Mouse (Mus musculus) gastrocnemius, adult 8-10 months (tissue): Measurements from ENCODE around the gene Mlf2. TPM values are rescaled to one million over a fixed set of nuclear protein-coding genes. Genes with fewer than 3 reads are reported as not detected.

ENCODE experiments used
- DNase-seq, 2 experiments: peaks; one replicate each; pipeline ENCODE4 v3.0.0; 2022; ENCODE audit warnings: low spot score in 2 of 2
- total RNA-seq, 4 experiments: library from RNA; stranded (reverse); gene quantifications; 2 replicates each; pipeline ENCODE4 v1.2.4; 2022

The Mlf2 gene
- total RNA-seq, 4 experiments from 2014 or later: 192 to 219 (median 202) TPM

DNA sequence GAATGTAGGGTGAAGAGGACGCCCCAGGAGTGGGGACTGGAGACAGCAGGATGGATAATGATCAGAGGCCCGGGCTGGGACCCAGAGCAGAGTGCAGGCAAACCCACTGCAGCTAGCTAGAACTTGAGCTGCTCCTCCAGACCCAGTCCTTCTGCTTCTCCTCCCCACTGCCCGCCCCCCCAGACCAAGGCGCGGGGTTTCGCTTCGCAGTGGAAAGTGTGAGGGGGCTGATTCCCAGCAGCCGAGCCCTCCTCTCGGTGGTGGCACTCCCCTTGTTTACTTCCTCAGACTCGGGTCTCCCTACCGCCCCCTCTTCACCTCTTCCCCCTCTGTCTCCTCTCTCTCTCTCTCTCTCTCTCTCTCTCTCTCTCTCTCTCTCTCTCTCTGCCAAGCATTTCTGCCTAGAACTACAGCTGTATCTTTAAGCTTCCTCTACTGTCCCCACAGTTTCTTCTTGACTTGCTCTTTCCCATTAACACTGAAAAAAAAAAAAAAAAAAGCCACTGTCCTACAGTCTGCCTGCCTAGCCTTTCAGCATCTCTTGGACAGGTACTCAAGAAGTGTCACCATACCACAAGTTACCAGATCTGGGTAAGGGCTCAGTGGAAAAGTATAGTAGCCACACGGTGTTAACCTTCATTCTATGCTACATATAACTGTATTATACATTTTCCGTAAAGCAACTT lies 19.5 kb upstream of the Mlf2 start, which contains the start of gene Lag3:
TSS of gene Lag3 (minus strand) at position 173 of the 686 bp plus-strand sequence.
- no peak for DNase-seq

DNA sequence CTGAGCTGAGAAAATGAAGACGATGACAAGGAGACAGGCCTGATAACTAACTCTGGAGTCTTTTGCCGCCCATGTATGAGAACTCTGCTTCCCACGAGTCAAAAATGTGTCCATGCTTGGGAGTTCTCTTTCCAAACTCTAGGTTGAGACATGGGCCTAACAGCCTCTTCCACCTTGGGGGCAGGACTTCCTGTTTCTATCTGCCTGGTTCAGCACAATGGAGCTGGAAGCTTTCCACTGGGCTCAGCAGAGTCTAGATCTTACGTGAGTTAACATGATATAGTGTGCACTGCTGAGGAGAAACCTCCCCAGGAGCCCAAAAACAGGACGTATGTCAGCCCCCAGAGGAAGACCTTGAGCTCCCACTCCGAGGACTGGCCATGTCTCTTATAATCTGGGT lies 18.0 kb upstream of the Mlf2 start:
- DNase-seq: no peak

DNA sequence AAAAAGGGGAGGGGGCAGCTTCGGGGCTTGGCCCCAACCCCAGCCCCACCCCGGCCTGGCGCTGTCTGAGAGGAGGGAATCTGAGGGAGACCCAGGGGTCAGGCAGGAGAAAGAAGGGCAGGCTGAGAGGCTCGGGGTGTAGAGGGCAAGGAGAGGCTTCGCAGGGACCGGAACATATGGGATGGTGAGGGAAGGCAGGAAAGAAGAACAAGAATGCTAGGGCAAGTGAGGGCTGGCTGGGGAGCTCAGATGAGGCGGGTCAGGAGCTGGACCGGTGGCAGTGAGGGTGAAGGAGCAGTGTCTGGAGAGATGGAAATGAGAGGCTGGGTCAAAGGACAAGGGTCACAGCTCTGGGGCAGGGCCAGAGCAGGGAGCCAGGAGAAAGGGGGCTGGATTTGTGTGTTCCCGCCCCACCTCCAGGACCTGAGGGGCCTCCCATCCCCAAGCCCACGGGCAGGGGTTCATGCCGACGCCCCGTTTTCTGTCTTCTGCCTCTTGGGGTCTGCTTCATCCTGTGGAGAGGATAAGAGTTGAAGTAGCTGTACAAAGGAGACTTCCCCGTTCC lies 17.4 kb upstream of the Mlf2 start:
- no peak for DNase-seq

GRCm38 (mm10) chr6:124914511-124914910 lies 16.7 kb upstream of the Mlf2 start:
- no peak for DNase-seq

GRCm38 (mm10) chr6:124915160-124915941 lies 15.8 kb upstream of the Mlf2 start:
- DNase-seq: no peak

- no peak for DNase-seq
Measured at GRCm38 (mm10) chr6:124915942-124916694, 15.1 kb upstream of the Mlf2 start.

DNA sequence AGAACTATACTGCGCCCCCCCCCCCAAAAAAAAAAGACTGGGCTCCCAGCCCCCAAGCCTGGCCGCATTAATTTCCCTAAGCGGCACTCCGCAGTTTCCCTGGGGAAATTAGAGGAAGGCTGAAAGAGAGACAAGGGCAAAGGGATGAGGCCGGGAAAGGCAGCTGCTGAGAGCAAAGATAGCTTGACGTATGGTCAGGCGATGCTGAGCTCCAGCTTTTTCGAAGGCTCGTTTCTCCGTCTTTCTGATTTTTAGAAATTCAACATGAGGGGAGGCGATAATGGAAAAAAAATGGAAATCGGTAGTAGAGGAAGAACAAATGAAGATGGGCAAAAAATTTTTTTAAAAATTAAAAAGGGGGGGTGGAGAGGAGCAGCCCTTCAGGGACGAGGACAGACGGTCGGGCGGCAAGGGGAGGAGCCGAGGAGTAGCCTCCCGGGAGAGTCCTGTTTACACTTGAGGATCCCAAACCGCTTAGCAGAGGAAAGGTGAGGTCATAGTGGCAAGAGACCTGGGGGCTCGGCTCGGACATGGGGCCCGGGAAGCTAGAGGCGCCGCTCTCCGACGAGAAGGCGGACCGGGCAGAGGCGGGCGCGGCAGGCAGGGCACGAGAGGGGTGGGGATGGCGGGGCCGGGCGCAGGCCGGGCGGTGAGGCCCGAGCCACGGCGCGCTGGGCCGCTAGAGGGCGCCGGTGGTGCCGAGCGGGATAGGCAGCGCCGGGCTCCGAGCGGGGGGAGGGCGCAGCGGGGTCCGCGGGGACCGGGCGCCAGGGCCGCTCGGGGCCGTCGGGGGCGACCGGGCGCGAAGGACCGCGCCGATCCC lies 14.3 kb upstream of the Mlf2 start:
- DNase-seq: peak; percentile 88

- DNase-seq: peak; percentile 69 to 79
Measured at GRCm38 (mm10) chr6:124917518-124918330, 13.5 kb upstream of the Mlf2 start.

DNA sequence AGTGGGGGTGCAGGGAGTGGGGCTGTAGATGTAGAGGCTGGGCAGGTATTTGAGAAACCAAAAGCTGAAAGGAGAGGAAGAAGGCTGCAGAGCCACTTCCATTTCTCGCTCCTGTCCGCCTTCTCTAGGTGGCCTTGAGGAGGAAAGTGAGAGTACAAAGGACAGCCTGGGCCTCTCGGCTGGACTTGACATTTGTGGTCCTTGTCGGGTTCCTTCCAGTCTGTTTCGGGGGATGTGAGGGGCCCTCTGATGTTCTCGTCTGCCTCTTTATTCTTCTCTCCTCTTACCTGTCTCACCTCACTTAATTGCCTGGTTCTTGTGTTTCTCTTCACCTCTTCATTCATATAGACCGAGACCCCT lies 12.9 kb upstream of the Mlf2 start:
- DNase-seq: no peak

DNA sequence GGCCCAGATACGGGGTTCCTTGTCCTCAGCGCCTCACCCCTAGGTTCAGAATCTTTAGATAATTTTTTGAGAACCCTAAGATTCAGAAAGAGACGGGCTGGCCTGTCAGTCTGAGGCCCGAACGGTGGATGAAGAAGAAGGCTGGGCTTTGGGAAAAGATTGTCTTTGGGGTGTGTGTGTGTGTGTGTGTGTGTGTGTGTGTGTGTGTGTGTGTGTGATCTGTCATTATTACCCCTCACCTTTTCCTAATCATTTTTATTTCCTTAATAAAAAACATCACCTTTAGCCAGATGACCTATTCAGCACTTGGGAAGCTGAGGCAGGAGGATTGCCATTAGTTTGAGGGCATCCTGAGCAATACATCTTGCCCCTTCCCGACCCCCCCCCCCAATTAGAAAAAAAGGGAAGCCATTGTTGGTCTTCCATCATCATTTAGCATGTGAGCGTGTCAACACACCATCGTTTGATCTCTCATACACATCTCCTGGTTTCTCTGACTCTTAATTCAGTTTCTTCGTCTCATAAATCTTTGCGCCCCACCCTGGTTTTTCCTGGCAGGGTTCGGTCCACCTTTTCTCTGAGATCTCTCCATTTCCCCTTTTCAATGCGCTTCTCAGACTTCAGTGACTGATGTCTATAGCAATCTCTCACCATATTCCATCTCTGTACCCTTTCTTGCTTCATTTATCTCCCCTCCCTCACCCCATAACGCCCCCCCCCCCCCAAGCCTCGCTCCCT lies 12.1 kb upstream of the Mlf2 start:
- DNase-seq: no peak

DNA sequence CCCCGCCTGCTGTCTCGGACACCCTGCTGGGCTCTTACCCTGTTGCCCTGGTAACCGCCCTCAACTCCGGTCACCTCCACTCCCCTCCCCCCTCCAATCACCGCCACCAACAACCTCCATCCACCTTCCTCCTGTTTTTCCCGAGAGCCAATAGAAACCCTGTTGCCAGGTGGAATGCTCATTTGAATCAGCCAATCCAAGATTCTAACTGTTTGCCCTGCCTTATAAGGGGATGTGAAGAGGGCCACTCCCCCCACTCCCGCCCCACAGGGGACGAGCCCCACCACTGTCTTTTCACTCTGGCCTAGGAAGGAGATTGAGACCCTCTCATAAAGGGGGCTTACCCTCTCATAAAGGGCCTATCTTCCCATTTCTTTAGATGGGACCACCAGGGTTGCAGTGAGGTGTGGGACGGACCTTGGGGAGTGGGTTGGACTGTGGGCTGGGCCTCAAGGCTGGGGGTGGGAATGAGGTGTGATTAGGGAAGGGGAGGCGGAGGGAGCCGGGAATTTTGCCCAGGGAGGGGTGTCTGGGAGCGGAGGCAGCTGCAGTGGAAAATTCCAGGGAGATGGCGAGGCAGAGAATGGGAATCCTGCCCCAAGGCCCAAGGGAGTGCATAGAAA lies 11.4 kb upstream of the Mlf2 start, which contains the start of gene Ptms:
TSS of gene Ptms (minus strand) at position 409 of the 623 bp plus-strand sequence.
- DNase-seq: peak; percentile 88

DNA sequence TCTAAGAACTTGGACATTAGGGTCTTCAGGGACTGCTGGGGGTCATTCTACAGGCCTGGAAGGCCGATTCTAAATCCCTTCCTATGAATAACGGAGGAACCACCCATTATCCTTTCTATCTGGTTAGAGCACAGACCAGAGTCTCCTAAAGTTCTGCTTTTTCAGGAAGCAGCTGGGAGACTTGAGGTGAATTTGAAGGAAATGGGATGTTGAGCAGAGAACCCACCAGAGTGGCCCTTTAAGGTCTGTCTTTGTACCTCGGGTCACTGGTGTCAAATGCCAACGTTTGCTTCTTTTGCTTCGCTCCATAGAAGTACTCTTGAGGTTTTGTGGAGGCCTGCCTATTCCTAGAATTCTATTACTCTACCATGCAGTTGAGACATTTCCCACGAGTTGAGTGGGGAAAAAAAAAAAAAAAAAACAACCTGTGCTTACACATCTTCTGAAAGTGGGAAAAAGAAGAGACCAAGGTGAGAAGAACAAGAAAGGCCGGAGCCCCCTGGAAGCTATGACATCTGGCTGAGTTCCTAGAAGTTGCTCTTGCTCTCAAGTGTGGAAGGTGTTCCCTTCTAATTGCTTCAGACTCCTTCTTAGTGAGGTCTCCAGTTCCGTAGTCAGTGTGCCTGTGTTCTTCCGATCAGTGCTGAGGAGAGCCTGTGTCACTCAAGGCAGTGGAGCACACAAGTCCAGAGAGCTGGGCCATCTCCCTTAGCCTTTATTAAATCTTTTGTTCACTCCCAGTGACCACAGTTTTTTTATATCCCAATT lies 10.7 kb upstream of the Mlf2 start:
- DNase-seq: no peak

DNA sequence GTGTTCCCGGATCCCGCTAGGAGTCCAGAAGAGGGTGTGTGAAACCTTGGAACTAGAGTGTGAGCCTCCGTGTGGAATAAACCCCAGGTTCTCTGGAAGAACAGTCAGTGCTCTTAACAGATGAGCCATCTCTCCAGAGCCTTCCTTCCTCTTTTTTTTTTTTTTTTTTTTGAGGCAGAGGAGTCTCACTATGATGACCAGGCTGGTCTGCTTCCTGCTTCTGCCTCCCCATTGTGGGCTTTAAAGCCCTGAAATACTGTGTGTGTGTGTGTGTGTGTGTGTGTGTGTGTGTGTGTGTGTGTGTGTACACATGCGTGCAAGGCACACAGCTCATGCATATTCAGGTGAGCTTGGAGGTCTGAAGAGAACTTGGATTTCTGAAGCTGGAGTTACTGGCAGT lies 9.6 kb upstream of the Mlf2 start:
- no peak for DNase-seq

GRCm38 (mm10) chr6:124925173-124925793 lies 5.9 kb upstream of the Mlf2 start:
- DNase-seq: no peak

- DNase-seq: no peak
Measured at GRCm38 (mm10) chr6:124925941-124926340, 5.2 kb upstream of the Mlf2 start.

DNA sequence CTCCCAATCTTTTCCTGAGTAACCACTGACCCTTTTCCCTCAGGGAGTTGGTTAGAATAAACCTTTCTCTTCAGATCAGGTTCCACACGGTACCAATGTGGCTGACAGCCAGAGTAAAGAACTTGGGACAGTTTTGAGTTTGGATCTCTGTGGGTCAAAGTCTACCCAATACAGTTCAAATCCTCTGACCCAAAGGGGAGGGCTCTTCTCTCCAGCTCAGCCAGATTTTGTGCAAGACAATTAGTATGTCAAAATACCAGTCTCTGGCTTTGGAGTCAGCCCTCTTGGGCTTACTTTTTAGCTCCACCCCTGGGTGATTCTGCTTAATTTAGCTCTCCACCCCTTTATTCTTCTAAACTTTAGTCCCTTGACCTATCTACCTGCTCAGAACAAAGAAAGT lies 955 bp upstream of the Mlf2 start:
- DNase-seq: no peak

- DNase-seq: no peak
Measured at GRCm38 (mm10) chr6:124931525-124932313, 533 bp downstream of the Mlf2 start.
